Mouse (Mus musculus): ENCODE measurements around the gene Tcta.
"Not testable (repeated sequence)": the region's sequence is repeated elsewhere in the genome, so short reads cannot be mapped to it uniquely, and the experiment has no call there.

GRCm38 (mm10) chr9:108268701-108269100 is 37.3 kb downstream of the Tcta start:
- TF ChIP-seq FLI1 (IDR thresholded peaks at IDR 0.05; ENCODE audit: low read length); GATA1 (IDR thresholded peaks at IDR 0.05; ENCODE audit: borderline replicate concordance, low read length): not testable (repeated sequence)

All from megakaryocyte, embryonic 14.5 days (primary cell).